Mouse (Mus musculus) neural tube, embryonic 13.5 days (tissue): ENCODE results near the gene Gm5134. TPM values are rescaled to one million over a fixed set of nuclear protein-coding genes. Genes with fewer than 3 reads are reported as not detected.
"Not testable (repeated sequence)": the region's sequence is repeated elsewhere in the genome, so short reads cannot be mapped to it uniquely, and the experiment has no call there.

ENCODE experiments used
- ATAC-seq: fragments of 200-750 bp; cut with Nextera tagmentation; 2 replicates; pipeline ENCODE4 v1.8.0; 2017; ENCODE audit warnings: low read depth, mild to moderate bottlenecking, moderate TSS enrichment, moderate library complexity
- H3K27ac ChIP-seq: fragments of 300-500 bp; sonication (generic); replicated peaks from 2 replicates; pipeline ENCODE4 v1.5.1; 2015; ENCODE audit warnings: moderate library complexity, mild to moderate bottlenecking, inconsistent platforms
- H3K27me3 ChIP-seq: fragments of 300-500 bp; sonication (generic); 2 replicates; pipeline ENCODE4 v1.6.1; 2015; ENCODE audit warnings: mild to moderate bottlenecking, inconsistent platforms
- H3K36me3 ChIP-seq: fragments of 300-500 bp; sonication (generic); 2 replicates; pipeline ENCODE4 v1.6.1; 2015; ENCODE audit warnings: mild to moderate bottlenecking, inconsistent platforms
- H3K4me1 ChIP-seq: fragments of 300-500 bp; sonication (generic); replicated peaks from 2 replicates; pipeline ENCODE4 v1.6.1; 2015; ENCODE audit warnings: inconsistent platforms
- H3K4me2 ChIP-seq: fragments of 300-500 bp; sonication (generic); 2 replicates; pipeline ENCODE4 v1.6.1; 2015; ENCODE audit warnings: inconsistent platforms, mild to moderate bottlenecking, moderate library complexity
- H3K4me3 ChIP-seq: fragments of 300-500 bp; sonication (generic); 2 replicates; pipeline ENCODE4 v1.5.1; 2015; ENCODE audit warnings: mild to moderate bottlenecking, inconsistent platforms
- H3K9ac ChIP-seq: fragments of 300-500 bp; sonication (generic); 2 replicates; pipeline ENCODE4 v1.6.1; 2015; ENCODE audit warnings: moderate library complexity, mild to moderate bottlenecking, inconsistent platforms
- H3K9me3 ChIP-seq: fragments of 300-500 bp; sonication (generic); 2 replicates; pipeline ENCODE4 v1.6.1; 2016; ENCODE audit warnings: inconsistent platforms
- WGBS: fragments of 180-500 bp; shearing (Covaris S2); methylation state at CpG from one replicate; pipeline ENCODE4 v1.1.7; 2015; 5-methylcytosine and 5-hydroxymethylcytosine counted together
- polyA plus RNA-seq: library from polyadenylated mRNA; unstranded; fragments of >200 nt; fragmentation: Nextera tagmentation; extraction: Ambion mirVana; gene quantifications from 2 replicates; pipeline ENCODE4 v1.2.1, GENCODE M21; 2015

The Gm5134 gene
- polyA plus RNA-seq, 1 experiment from 2014 or later, result not detected

- H3K36me3 ChIP-seq, result no peaks in the 10 kb centered on the region
- H3K9me3 ChIP-seq, result peaks cover 2% of the 10 kb centered on the region; the same call in 1 of the 2 replicates
- no peak for ATAC-seq
- H3K4me1 ChIP-seq, result 0 out of 2 replicates have a peak, but pooled peaks cover 3% of the 10 kb centered on the region
- no peak overlapping the region for H3K4me2 ChIP-seq
- H3K4me3 ChIP-seq, result no peak overlapping the region
- no peak overlapping the region for H3K27ac ChIP-seq
- H3K9ac ChIP-seq, result no peak overlapping the region
- WGBS, result 75% methylated on average over 5 of the region's 5 CpGs
- no peaks in the 10 kb centered on the region for H3K27me3 ChIP-seq
Measured at GRCm38 (mm10) chr10:75975216-75975615, 20.9 kb downstream of the Gm5134 start.

- H3K4me2 ChIP-seq, result no peak overlapping the region
- H3K36me3 ChIP-seq, result no peaks in the 10 kb centered on the region
- 0 out of 2 replicates have a peak, but pooled peaks cover 3% of the 10 kb centered on the region for H3K4me1 ChIP-seq
- no peaks in the 10 kb centered on the region for H3K27me3 ChIP-seq
- ATAC-seq, result no peak; the same call in 1 of the 2 replicates
- H3K9me3 ChIP-seq, result no peaks in the 10 kb centered on the region
- H3K9ac ChIP-seq, result no peak overlapping the region
- 36% methylated on average over 10 of the region's 10 CpGs for WGBS
- H3K27ac ChIP-seq, result no peak overlapping the region
- H3K4me3 ChIP-seq, result no peak overlapping the region
Measured at GRCm38 (mm10) chr10:75978119-75978834, 24.0 kb downstream of the Gm5134 start.

- WGBS, result 55% methylated on average over 5 of the region's 5 CpGs
- 0 out of 2 replicates have a peak, but pooled peaks cover 3% of the 10 kb centered on the region for H3K4me1 ChIP-seq
- H3K4me3 ChIP-seq, result no peak overlapping the region
- H3K27ac ChIP-seq, result no peak overlapping the region
- no peak overlapping the region for H3K9ac ChIP-seq
- H3K4me2 ChIP-seq, result no peak overlapping the region
- H3K27me3 ChIP-seq, result no peaks in the 10 kb centered on the region
- no peaks in the 10 kb centered on the region for H3K9me3 ChIP-seq
- no peaks in the 10 kb centered on the region for H3K36me3 ChIP-seq
- ATAC-seq, result no peak
Measured at GRCm38 (mm10) chr10:75978835-75979157, 24.5 kb downstream of the Gm5134 start.

- H3K4me1 ChIP-seq, result 0 out of 2 replicates have a peak, but pooled peaks cover 3% of the 10 kb centered on the region
- no peak overlapping the region for H3K4me3 ChIP-seq
- H3K27me3 ChIP-seq, result no peaks in the 10 kb centered on the region
- H3K36me3 ChIP-seq, result no peaks in the 10 kb centered on the region
- no peaks in the 10 kb centered on the region for H3K9me3 ChIP-seq
- ATAC-seq, result no peak
- H3K4me2 ChIP-seq, result no peak overlapping the region
- WGBS, result 93% methylated on average over 3 of the region's 3 CpGs
- no peak overlapping the region for H3K27ac ChIP-seq
- H3K9ac ChIP-seq, result no peak overlapping the region
Measured at GRCm38 (mm10) chr10:75979432-75979831, 25.1 kb downstream of the Gm5134 start.

GRCm38 (mm10) chr10:75990430-75991042 is 36.2 kb downstream of the Gm5134 start:
- Histone ChIP-seq H3K9ac (no peak overlapping the region), H3K4me3 (no peak overlapping the region), H3K4me2 (no peak overlapping the region), H3K36me3 (no peaks in the 10 kb centered on the region), H3K27ac (no peak overlapping the region), H3K9me3 (no peaks in the 10 kb centered on the region), H3K27me3 (no peaks in the 10 kb centered on the region), H3K4me1 (no peaks in the 10 kb centered on the region)
- no peak for ATAC-seq
- 74% methylated on average over 4 of the region's 4 CpGs for WGBS

GRCm38 (mm10) chr10:75993616-75994240 is 39.4 kb downstream of the Gm5134 start:
- H3K27ac ChIP-seq, result no peak overlapping the region
- ATAC-seq, result no peak
- no peak overlapping the region for H3K9ac ChIP-seq
- H3K4me2 ChIP-seq, result no peak overlapping the region
- no peaks in the 10 kb centered on the region for H3K9me3 ChIP-seq
- no peaks in the 10 kb centered on the region for H3K36me3 ChIP-seq
- no peaks in the 10 kb centered on the region for H3K27me3 ChIP-seq
- no peak overlapping the region for H3K4me3 ChIP-seq
- 88% methylated on average over 15 of the region's 15 CpGs for WGBS
- H3K4me1 ChIP-seq, result no peaks in the 10 kb centered on the region

- not testable (repeated sequence) for H3K27ac ChIP-seq, H3K27me3 ChIP-seq, H3K4me2 ChIP-seq, H3K9ac ChIP-seq, H3K36me3 ChIP-seq, H3K4me3 ChIP-seq, ATAC-seq, H3K4me1 ChIP-seq, H3K9me3 ChIP-seq
- WGBS, result 82% methylated on average over 13 of the region's 13 CpGs
Measured at GRCm38 (mm10) chr10:75994531-75995210, 40.4 kb downstream of the Gm5134 start.

GRCm38 (mm10) chr10:75995463-75995862 is 41.1 kb downstream of the Gm5134 start:
- WGBS, result 90% methylated on average over 11 of the region's 11 CpGs
- no peaks in the 10 kb centered on the region for H3K27me3 ChIP-seq

GRCm38 (mm10) chr10:75996315-75996714 is 42.0 kb downstream of the Gm5134 start:
- H3K27me3 ChIP-seq, result no peaks in the 10 kb centered on the region
- no peaks in the 10 kb centered on the region for H3K9me3 ChIP-seq
- no peak overlapping the region for H3K4me3 ChIP-seq
- ATAC-seq, result no peak
- 58% methylated on average over 3 of the region's 3 CpGs for WGBS
- H3K4me1 ChIP-seq, result peaks cover 3% of the 10 kb centered on the region
- no peak overlapping the region for H3K9ac ChIP-seq
- H3K4me2 ChIP-seq, result no peak overlapping the region
- no peak overlapping the region for H3K27ac ChIP-seq
- H3K36me3 ChIP-seq, result no peaks in the 10 kb centered on the region

More at GRCm38 (mm10) chr10:75995463-75995862, 41.1 kb downstream of the Gm5134 start:
- Histone ChIP-seq H3K9me3 (no peaks in the 10 kb centered on the region), H3K4me3 (no peak overlapping the region), H3K9ac (no peak overlapping the region), H3K4me2 (no peak overlapping the region), H3K36me3 (no peaks in the 10 kb centered on the region), H3K4me1 (no peaks in the 10 kb centered on the region), H3K27ac (no peak overlapping the region)
- no peak for ATAC-seq

- 21% methylated on average over 6 of the region's 7 CpGs for WGBS
- no peaks in the 10 kb centered on the region for H3K36me3 ChIP-seq
Measured at GRCm38 (mm10) chr10:76001160-76001559, 46.8 kb downstream of the Gm5134 start.

GRCm38 (mm10) chr10:76002101-76002521 is 47.8 kb downstream of the Gm5134 start:
- ATAC-seq, result no peak
- H3K27ac ChIP-seq, result no peak overlapping the region
- H3K36me3 ChIP-seq, result no peaks in the 10 kb centered on the region
- H3K9me3 ChIP-seq, result no peaks in the 10 kb centered on the region
- H3K4me3 ChIP-seq, result no peak overlapping the region
- no peaks in the 10 kb centered on the region for H3K27me3 ChIP-seq
- H3K4me2 ChIP-seq, result no peak overlapping the region
- H3K4me1 ChIP-seq, result peaks cover 11% of the 10 kb centered on the region
- 15% methylated on average over 3 of the region's 3 CpGs for WGBS
- H3K9ac ChIP-seq, result no peak overlapping the region

More at GRCm38 (mm10) chr10:76001160-76001559, 46.8 kb downstream of the Gm5134 start:
- no peak for ATAC-seq
- H3K27ac ChIP-seq, result no peak overlapping the region
- H3K9ac ChIP-seq, result no peak overlapping the region
- H3K4me1 ChIP-seq, result peaks cover 11% of the 10 kb centered on the region
- H3K27me3 ChIP-seq, result no peaks in the 10 kb centered on the region
- no peak overlapping the region for H3K4me3 ChIP-seq
- H3K4me2 ChIP-seq, result no peak overlapping the region
- H3K9me3 ChIP-seq, result no peaks in the 10 kb centered on the region

GRCm38 (mm10) chr10:76002615-76003014 is 48.3 kb downstream of the Gm5134 start:
- no peak for ATAC-seq
- 34% methylated on average over 2 of the region's 2 CpGs for WGBS
- H3K27me3 ChIP-seq, result no peaks in the 10 kb centered on the region
- no peak overlapping the region for H3K4me2 ChIP-seq
- H3K27ac ChIP-seq, result no peak overlapping the region
- no peaks in the 10 kb centered on the region for H3K9me3 ChIP-seq
- H3K4me1 ChIP-seq, result peaks cover 11% of the 10 kb centered on the region
- H3K4me3 ChIP-seq, result no peak overlapping the region
- H3K9ac ChIP-seq, result no peak overlapping the region
- no peaks in the 10 kb centered on the region for H3K36me3 ChIP-seq
